ENCODE assay signal across 8 mouse cellular contexts in genomic region chr6:149408833-149409332, GRCm38 (mm10). TPM values are rescaled to one million over a fixed set of nuclear protein-coding genes. Genes with fewer than 3 reads are reported as not detected.
DNase-seq lines count a peak whose midpoint lies in the region; ATAC-seq and TF ChIP-seq lines count a peak whose summit lies in the region.

Bicd1 (plus strand) TSS chr6:149408886.

- H3K36me3 ChIP-seq in E14TG2a.4 (ENCODE audit: insufficient read depth, low read length), result no peaks in the 10 kb centered on the region
- no peaks in the 10 kb centered on the region for H3K36me3 ChIP-seq in forebrain, embryonic 12.5 days (replicated peaks)
- no peaks in the 10 kb centered on the region for H3K36me3 ChIP-seq in heart, postnatal 0 days (replicated peaks; ENCODE audit: control insufficient read depth, insufficient read depth, low read length)
- no peaks in the 10 kb centered on the region for H3K36me3 ChIP-seq in liver, embryonic 15.5 days (replicated peaks)
- no peaks in the 10 kb centered on the region for H3K36me3 ChIP-seq in neural tube, embryonic 12.5 days

- peak; percentile 55 for DNase-seq in c-Kit-positive CD71-positive TER-119-positive erythroid progenitor cells, embryonic 14.5 days (ENCODE audit: low spot score)
- DNase-seq in heart, postnatal 0 days (ENCODE audit: low spot score), result peak; percentile 73
- DNase-seq in kidney, postnatal 4 days, result peak; percentile 73 to 84
- DNase-seq in telencephalon, adult 2 months (ENCODE audit: low read depth, low spot score), result peak; percentile 94

- H3K9me3 ChIP-seq in E14TG2a.4 (ENCODE audit: low read length), result no peaks in the 10 kb centered on the region
- H3K9me3 ChIP-seq in forebrain, embryonic 12.5 days, result no peaks in the 10 kb centered on the region
- H3K9me3 ChIP-seq in heart, postnatal 0 days (replicated peaks; ENCODE audit: control insufficient read depth, low read length), result no peaks in the 10 kb centered on the region
- H3K9me3 ChIP-seq in liver, embryonic 15.5 days (replicated peaks), result no peaks in the 10 kb centered on the region
- no peaks in the 10 kb centered on the region for H3K9me3 ChIP-seq in neural tube, embryonic 12.5 days

- H3K4me2 ChIP-seq in forebrain, embryonic 12.5 days, result peak within 1 kb of the TSS; percentile 59
- peak within 1 kb of the TSS; percentile 87 for H3K4me2 ChIP-seq in heart, postnatal 0 days (ENCODE audit: low read depth, low read length)
- peak within 1 kb of the TSS; percentile 87 for H3K4me2 ChIP-seq in liver, embryonic 15.5 days
- H3K4me2 ChIP-seq in neural tube, embryonic 12.5 days (replicated peaks), result peak within 1 kb of the TSS; percentile 67

- H3K27ac ChIP-seq in forebrain, embryonic 12.5 days, result peak within 1 kb of the TSS; percentile 89
- H3K27ac ChIP-seq in heart, postnatal 0 days (ENCODE audit: low read depth), result peak within 1 kb of the TSS; percentile 68; the same call in 1 of the 2 replicates
- H3K27ac ChIP-seq in liver, embryonic 15.5 days (replicated peaks), result no peak within 1 kb of the TSS
- peak within 1 kb of the TSS; percentile 72 for H3K27ac ChIP-seq in neural tube, embryonic 12.5 days

- under 1% methylated on average over 30 of the region's 30 CpGs for WGBS in forebrain, embryonic 12.5 days
- WGBS in heart, postnatal 0 days, result under 1% methylated on average over 30 of the region's 30 CpGs
- WGBS in liver, embryonic 15.5 days (ENCODE audit: insufficient replicate concordance), result 1% methylated on average over 30 of the region's 30 CpGs
- WGBS in neural tube, embryonic 12.5 days, result under 1% methylated on average over 30 of the region's 30 CpGs

- peaks cover 6% of the 10 kb centered on the region for H3K27me3 ChIP-seq in E14TG2a.4 (ENCODE audit: insufficient read depth, low read length)
- no peaks in the 10 kb centered on the region for H3K27me3 ChIP-seq in forebrain, embryonic 12.5 days
- H3K27me3 ChIP-seq in heart, postnatal 0 days (ENCODE audit: control insufficient read depth, insufficient read depth, low read length), result no peaks in the 10 kb centered on the region
- peaks cover 17% of the 10 kb centered on the region for H3K27me3 ChIP-seq in liver, embryonic 15.5 days
- no peaks in the 10 kb centered on the region for H3K27me3 ChIP-seq in neural tube, embryonic 12.5 days (replicated peaks)

- H3K9ac ChIP-seq in forebrain, embryonic 12.5 days, result peak within 1 kb of the TSS; percentile 75
- H3K9ac ChIP-seq in heart, postnatal 0 days (replicated peaks; ENCODE audit: low read depth, low read length), result peak within 1 kb of the TSS; percentile 51
- H3K9ac ChIP-seq in liver, embryonic 15.5 days, result peak within 1 kb of the TSS; percentile 47; the same call in 1 of the 2 replicates
- peak within 1 kb of the TSS; percentile 75 for H3K9ac ChIP-seq in neural tube, embryonic 12.5 days

- no peak for TF ChIP-seq EP300 in heart, postnatal 0 days (IDR thresholded peaks at IDR 0.05; ENCODE audit: low read depth)

- H3K4me1 ChIP-seq in E14TG2a.4 (replicated peaks; ENCODE audit: low read depth, low read length), result peaks cover 13% of the 10 kb centered on the region
- peaks cover 6% of the 10 kb centered on the region; the same call in 1 of the 2 replicates for H3K4me1 ChIP-seq in forebrain, embryonic 12.5 days
- H3K4me1 ChIP-seq in heart, postnatal 0 days (ENCODE audit: control insufficient read depth, insufficient read depth), result peaks cover 3% of the 10 kb centered on the region; the same call in 1 of the 2 replicates
- peaks cover 12% of the 10 kb centered on the region for H3K4me1 ChIP-seq in liver, embryonic 15.5 days (replicated peaks)
- no peaks in the 10 kb centered on the region for H3K4me1 ChIP-seq in neural tube, embryonic 12.5 days

- ATAC-seq in forebrain, embryonic 12.5 days (ENCODE audit: low FRiP score), result peak; percentile 100
- peak; percentile 99 for ATAC-seq in heart, postnatal 0 days (ENCODE audit: insufficient read depth, low read depth)
- peak; percentile 89 for ATAC-seq in liver, embryonic 15.5 days (ENCODE audit: insufficient read depth)
- peak; percentile 99 for ATAC-seq in neural tube, embryonic 12.5 days (ENCODE audit: low FRiP score, low read depth)

- peak within 1 kb of the TSS; percentile 87 for H3K4me3 ChIP-seq in E14TG2a.4 (replicated peaks; ENCODE audit: low read length)
- H3K4me3 ChIP-seq in forebrain, embryonic 12.5 days (replicated peaks), result peak within 1 kb of the TSS; percentile 79
- H3K4me3 ChIP-seq in heart, postnatal 0 days (ENCODE audit: low read depth, low read length), result peak within 1 kb of the TSS; percentile 74
- peak within 1 kb of the TSS; percentile 64 for H3K4me3 ChIP-seq in liver, embryonic 15.5 days (replicated peaks)
- H3K4me3 ChIP-seq in neural tube, embryonic 12.5 days, result peak within 1 kb of the TSS; percentile 53

- no peak for TF ChIP-seq CTCF in E14TG2a.4 (conservative IDR thresholded peaks at IDR 0.05; ENCODE audit: low read length)
- peak; percentile 17 for TF ChIP-seq CTCF in heart, postnatal 0 days (IDR thresholded peaks at IDR 0.05; ENCODE audit: low read depth)

RNA-seq across cellular contexts. Expression of gene Bicd1, which starts in this region (rescaled TPM):
- polyA plus RNA-seq in forebrain, embryonic 12.5 days (2016; fragmentation: Nextera tagmentation; extraction: Ambion mirVana), result 28.1 and 33.3 TPM in 2 replicates
- 3.5 and 9.0 TPM in 2 replicates for total RNA-seq in heart, postnatal 0 days (2014; rRNA removed; ENCODE audit: low replicate concordance)
- polyA plus RNA-seq in heart, postnatal 0 days (2015; fragmentation: Nextera tagmentation; extraction: Ambion mirVana), result 3.2 and 4.1 TPM in 2 replicates
- 0.51 and 0.54 TPM in 2 replicates for polyA plus RNA-seq in liver, embryonic 15.5 days (2015; fragmentation: Nextera tagmentation; extraction: Ambion mirVana)
- 29.8 and 31.8 TPM in 2 replicates for polyA plus RNA-seq in neural tube, embryonic 12.5 days (2016; fragmentation: Nextera tagmentation; extraction: Ambion mirVana)

Comparison
In these comparisons a context has a peak if more than half of its experiments do, and no peak if none do; other contexts are left out.
1. Peak in ATAC-seq, H3K4me3 ChIP-seq, H3K9ac ChIP-seq and H3K4me2 ChIP-seq in liver, embryonic 15.5 days; RNA of the gene not detected or under 1 TPM.